Mouse (Mus musculus) CH12.LX (cell line): Measurements from ENCODE around the gene Tm7sf2.

Source experiments
- CTCF ChIP-seq, 2 experiments: IDR thresholded peaks in 1 of 2; conservative IDR thresholded peaks in 1 of 2; 2 replicates each; pipeline ENCODE4 v1.5.1; 2011 to 2012; ENCODE audit warnings: low read depth in 2 of 2, low read length in 2 of 2, improper control_type of control experiment in 1 of 2, inconsistent platforms in 1 of 2, mild to moderate bottlenecking in 1 of 2, moderate library complexity in 1 of 2
- ELF1 ChIP-seq: IDR thresholded peaks from 2 replicates; pipeline ENCODE4 v1.6.1; 2014; ENCODE audit warnings: low read depth, mild to moderate bottlenecking, inconsistent platforms, low read length, improper control_type of control experiment
- EP300 ChIP-seq: IDR thresholded peaks from 2 replicates; pipeline ENCODE4 v1.6.1; 2011; ENCODE audit warnings: low read length, improper control_type of control experiment
- JUND ChIP-seq: conservative IDR thresholded peaks from 2 replicates; pipeline ENCODE4 v1.6.1; 2011; ENCODE audit warnings: low read depth, low read length, improper control_type of control experiment
- MEF2A ChIP-seq: IDR thresholded peaks from 2 replicates; pipeline ENCODE4 v1.6.1; 2014; ENCODE audit warnings: low read depth, mild to moderate bottlenecking, inconsistent platforms, low read length, improper control_type of control experiment, borderline replicate concordance
- MYC ChIP-seq: IDR thresholded peaks from 2 replicates; pipeline ENCODE4 v1.6.1; 2011; ENCODE audit warnings: low read depth, mild to moderate bottlenecking, improper control_type of control experiment, low read length
- NRF1 ChIP-seq: IDR thresholded peaks from 2 replicates; pipeline ENCODE4 v1.6.1; 2014; ENCODE audit warnings: low read depth, mild to moderate bottlenecking, inconsistent platforms, low read length, improper control_type of control experiment, moderate library complexity
- POLR2A ChIP-seq: IDR thresholded peaks from 2 replicates; pipeline ENCODE4 v1.6.1; 2011; ENCODE audit warnings: low read depth, mild to moderate bottlenecking, improper control_type of control experiment, low read length
- POLR2AphosphoS2 ChIP-seq: IDR thresholded peaks from 2 replicates; pipeline ENCODE4 v1.6.1; 2011; ENCODE audit warnings: low read depth, low read length, improper control_type of control experiment
- RAD21 ChIP-seq: IDR thresholded peaks from 2 replicates; pipeline ENCODE4 v1.6.1; 2011; ENCODE audit warnings: low read depth, mild to moderate bottlenecking, low read length, improper control_type of control experiment, moderate library complexity
- SMC3 ChIP-seq: IDR thresholded peaks from 2 replicates; pipeline ENCODE4 v1.6.1; 2011; ENCODE audit warnings: low read depth, low read length, improper control_type of control experiment
- TBP ChIP-seq: conservative IDR thresholded peaks from 2 replicates; pipeline ENCODE4 v1.6.1; 2011; ENCODE audit warnings: low read depth, low read length, improper control_type of control experiment
- USF1 ChIP-seq: IDR thresholded peaks from 2 replicates; pipeline ENCODE4 v1.6.1; 2014; ENCODE audit warnings: low read depth, mild to moderate bottlenecking, inconsistent platforms, low read length, improper control_type of control experiment
- ZC3H11A ChIP-seq: IDR thresholded peaks from 2 replicates; pipeline ENCODE4 v1.6.1; 2012; ENCODE audit warnings: low read depth, mild to moderate bottlenecking, inconsistent platforms, low read length, improper control_type of control experiment

GRCm38 (mm10) chr19:6014991-6015510 lies 53.1 kb downstream of the Tm7sf2 start:
- peak; percentile 55; the same call in 1 of the 2 replicates for TF ChIP-seq POLR2A
- no peak for TF ChIP-seq MYC
- TF ChIP-seq ELF1, result peak; percentile 90
- no peak for TF ChIP-seq CTCF (conservative IDR thresholded peaks at IDR 0.05 in 1 of 2, IDR thresholded peaks at IDR 0.05 in 1 of 2; ENCODE audit: low read depth in 2 of 2, low read length in 2 of 2)
- TF ChIP-seq SMC3, result no peak
- TF ChIP-seq TBP, result no peak
- no peak for TF ChIP-seq EP300
- TF ChIP-seq USF1, result no peak
- no peak for TF ChIP-seq POLR2AphosphoS2
- TF ChIP-seq JUND, result no peak
- no peak for TF ChIP-seq ZC3H11A
- no peak for TF ChIP-seq RAD21
- TF ChIP-seq NRF1, result no peak
- TF ChIP-seq MEF2A, result no peak
